Mouse (Mus musculus) layer of hippocampus, postnatal 10 days (tissue): ENCODE measurements around the gene Glod4. TPM values are rescaled to one million over a fixed set of nuclear protein-coding genes. Genes with fewer than 3 reads are reported as not detected.

Experiments used
- DNase-seq, 2 experiments: peaks; one replicate each; pipeline ENCODE4 v3.0.0; 2021; ENCODE audit warnings: low spot score in 2 of 2
- total RNA-seq, 2 experiments: library from RNA; stranded (reverse); gene quantifications; 2 replicates each; pipeline ENCODE4 v1.2.3; 2021

The Glod4 gene
- total RNA-seq, 2 experiments from 2014 or later = 48.6 to 66.6 TPM

- no peak for DNase-seq
These were observed 33.1 kb downstream of the Glod4 start for GRCm38 (mm10) chr11:76210228-76210985.

- DNase-seq = no peak
These were observed 36.7 kb downstream of the Glod4 start for GRCm38 (mm10) chr11:76206793-76207192.

- peak; percentile 79 to 89 for DNase-seq
These were observed 41.5 kb downstream of the Glod4 start for GRCm38 (mm10) chr11:76201761-76202674.

DNA sequence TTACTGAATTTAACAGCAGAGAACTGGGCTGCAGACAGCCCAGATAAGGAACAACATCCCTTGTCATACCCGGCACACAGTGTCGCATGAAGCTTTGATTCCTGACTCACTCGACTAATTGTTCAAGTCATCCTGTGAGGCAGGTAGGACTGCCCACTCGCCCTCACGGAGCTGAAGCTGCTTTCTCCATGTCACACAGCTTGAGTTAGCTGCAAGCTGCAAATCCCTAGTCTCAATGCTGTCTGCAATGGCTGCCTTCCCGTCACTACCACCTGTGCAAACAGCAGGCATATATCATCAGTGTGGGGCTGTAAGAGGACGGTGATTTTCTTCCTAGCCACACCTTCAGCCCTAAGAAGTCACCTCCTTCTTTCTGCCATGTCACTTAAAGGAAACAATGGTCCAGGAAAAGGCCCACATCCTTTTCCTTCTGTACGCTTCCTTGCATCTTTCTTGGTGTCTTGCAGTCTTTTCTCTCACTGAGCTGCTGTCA is 46.5 kb downstream of the Glod4 start:
- no peak for DNase-seq

DNA sequence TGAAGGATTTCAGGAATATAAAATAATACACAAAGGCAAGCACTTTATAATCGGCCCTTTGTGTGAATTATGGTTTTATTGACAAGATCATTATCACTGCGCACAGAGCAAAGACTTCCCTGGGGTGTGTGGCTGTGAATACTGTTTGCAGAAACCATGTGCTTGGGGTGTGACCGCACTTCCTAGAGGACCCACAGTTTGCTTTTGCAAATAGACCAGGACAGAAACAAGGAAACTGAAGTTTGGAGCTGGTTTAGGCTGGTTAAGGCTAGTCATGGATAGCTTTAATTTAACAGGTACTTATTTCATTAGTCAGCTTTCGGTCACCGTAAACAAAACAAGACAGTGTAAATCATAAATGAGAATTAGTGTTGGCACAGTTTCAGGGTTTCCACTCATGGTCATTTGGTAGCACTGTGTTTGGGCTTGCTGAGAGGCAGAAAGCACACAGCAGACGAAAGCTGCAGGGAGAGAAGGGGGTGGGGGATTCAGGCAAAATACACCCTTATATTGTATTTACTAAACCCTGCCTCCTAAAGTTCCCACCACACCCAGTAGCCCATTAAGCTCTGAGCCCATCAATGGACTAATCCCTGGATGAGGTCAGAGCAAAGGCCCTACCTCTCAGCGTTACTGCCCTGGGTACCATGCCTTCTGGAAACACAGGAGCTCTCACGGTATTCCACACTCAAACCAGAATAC is 47.1 kb downstream of the Glod4 start:
- no peak for DNase-seq

DNA sequence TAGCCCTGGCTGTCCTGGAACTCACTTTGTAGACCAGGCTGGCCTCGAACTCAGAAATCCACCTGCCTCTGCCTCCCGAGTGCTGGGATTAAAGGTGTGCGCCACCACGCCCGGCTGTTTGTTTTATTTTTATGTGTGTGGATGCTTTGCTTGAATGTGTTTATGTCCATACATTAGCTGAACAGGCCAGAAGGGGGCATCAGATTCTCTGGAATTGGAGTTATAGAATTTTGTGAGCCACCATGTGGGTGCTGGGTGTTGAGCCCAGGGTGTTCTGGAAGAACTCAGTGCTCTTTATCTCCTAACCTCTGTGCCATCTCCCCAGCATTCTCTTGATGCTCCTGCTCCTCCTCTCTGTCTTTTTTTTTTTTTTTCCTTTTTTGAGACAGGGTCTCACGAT is 56.6 kb downstream of the Glod4 start:
- no peak for DNase-seq

DNA sequence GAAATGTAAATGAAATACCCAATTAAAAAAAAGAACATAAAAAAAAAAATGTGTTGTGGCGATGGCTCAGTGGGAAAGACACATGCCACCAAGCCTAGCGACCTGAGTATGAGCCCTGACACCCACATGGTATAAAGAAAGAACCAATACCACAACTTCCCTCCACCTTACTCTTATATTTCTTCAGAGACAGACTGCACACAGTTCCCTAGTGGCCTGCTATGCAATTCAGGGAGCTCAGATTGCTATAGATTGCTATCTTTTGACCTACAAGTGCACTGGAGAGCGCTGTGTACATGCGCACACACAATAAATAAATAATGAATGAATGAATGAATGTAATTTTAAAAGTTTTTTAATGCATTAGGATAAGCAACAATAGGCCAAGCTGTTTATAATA is 59.8 kb downstream of the Glod4 start:
- no peak for DNase-seq

- DNase-seq = no peak
These were observed 63.4 kb downstream of the Glod4 start for GRCm38 (mm10) chr11:76180146-76180540.

DNA sequence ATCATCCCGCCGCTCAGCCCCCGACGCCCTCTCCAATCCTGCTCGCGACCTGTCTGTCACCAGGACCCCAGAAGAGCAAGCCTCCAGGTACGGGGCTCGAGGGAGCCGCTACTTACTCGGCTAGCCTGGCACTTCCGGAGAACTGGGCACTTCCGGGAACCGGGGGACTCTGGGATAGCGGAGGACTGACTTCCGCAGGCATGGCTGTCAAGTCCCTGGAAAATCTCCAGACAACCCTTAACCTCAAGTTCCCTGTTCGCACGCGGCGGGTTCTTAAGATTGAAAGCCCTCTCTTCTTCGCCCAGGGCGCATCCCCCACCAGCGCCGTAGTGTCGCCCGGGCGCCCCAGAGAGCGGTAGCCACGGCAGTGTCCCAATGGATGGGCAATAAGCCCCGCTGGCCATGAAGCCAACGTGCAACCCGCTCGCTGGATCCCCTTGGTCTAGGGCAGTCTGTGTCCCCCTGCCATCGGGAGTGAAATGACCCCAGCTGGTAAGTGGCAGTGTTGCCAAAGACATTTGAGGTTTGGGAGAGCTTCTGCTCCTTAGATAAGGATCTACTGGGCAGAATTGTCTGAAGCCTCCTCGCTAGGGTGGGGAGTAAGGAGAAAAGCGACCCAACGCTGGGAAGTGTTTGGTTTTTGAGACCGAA is 63.9 kb downstream of the Glod4 start, which contains the start of the genes Vps53 and Fam57a:
Vps53 (minus strand) TSS at position 153 of the 651 bp plus-strand sequence.
Fam57a (plus strand) TSS at position 177 of the 651 bp plus-strand sequence.
- DNase-seq = peak; percentile 84 to 87

DNA sequence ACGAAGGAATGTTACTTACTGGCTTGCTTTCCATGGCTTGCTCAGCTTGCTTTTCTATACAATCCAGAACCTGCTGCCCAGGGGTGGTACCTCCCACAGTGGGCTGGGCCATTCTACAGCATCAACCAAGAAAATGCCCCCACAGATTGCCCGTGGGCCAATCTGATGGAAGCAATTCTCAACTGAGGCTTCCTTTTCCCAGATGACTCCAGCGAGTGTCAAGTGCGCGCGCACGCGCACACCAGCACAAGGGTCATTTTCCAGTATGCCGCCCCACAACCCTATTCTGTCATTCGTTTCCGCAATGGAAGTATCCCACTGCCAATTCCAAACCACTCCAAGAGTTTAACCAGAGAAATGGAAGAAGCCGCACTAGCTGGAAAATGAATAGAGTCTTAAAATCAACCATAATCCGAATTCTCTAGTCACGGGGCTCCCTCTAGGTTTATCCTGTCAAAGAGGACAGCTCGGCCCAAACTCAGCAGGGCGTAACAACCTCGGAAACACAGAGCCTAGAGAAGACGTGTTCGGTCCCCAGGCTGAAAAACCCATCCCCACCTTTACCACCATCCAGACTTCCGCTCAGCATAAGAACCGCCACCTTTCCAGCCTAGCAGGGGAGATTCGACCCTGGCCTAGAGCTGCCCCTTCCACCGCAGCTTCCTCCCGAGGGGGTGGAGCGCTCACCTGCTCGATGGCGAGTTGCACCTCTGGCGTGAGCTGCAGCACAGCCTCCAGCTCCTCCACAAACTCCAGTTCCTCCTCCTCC is 64.6 kb downstream of the Glod4 start:
- peak; percentile 34 to 37 for DNase-seq

DNA sequence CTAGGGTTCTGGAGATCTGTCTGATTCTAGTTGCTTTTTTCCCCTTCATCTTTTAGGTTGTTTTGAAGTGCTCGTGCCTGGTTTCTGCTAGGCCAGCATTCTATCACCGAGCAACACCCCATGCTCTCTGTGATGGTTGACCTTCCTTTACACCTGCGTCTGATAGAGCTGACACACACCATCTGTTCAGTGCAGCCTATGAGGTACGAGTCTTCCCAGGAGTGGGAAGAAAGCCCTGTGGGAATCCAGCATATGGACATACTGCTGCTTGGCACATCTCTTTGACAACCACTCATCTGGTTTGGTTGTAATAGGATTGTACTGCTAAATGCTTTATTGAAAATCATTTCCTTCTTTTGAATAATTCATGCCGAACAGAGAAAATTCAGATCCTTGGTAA is 73.3 kb downstream of the Glod4 start:
- no peak for DNase-seq

DNA sequence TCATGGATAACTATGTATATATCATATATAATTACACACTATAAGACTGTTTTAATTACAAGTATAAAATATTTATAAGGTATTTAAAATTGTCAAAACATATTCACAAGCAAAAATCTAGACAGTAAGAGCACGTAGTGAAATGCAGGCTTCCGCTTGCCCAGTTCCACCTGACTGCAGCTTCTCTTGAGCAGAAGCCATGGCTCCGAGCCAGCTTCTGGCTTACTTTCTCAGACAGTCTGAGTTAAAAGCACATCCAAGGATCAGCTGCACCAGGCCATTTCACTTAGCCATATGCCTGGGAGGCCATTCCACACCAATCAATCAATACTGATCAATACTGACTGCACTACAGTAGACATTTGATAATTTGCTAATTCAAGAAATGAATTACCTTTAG is 74.5 kb downstream of the Glod4 start:
- DNase-seq = no peak

GRCm38 (mm10) chr11:76167079-76167765 is 76.3 kb downstream of the Glod4 start:
- DNase-seq = peak; percentile 82 to 85

- peak in 1 of 2 experiments; percentile 21 for DNase-seq
These were observed 76.9 kb downstream of the Glod4 start for GRCm38 (mm10) chr11:76166657-76167056.

DNA sequence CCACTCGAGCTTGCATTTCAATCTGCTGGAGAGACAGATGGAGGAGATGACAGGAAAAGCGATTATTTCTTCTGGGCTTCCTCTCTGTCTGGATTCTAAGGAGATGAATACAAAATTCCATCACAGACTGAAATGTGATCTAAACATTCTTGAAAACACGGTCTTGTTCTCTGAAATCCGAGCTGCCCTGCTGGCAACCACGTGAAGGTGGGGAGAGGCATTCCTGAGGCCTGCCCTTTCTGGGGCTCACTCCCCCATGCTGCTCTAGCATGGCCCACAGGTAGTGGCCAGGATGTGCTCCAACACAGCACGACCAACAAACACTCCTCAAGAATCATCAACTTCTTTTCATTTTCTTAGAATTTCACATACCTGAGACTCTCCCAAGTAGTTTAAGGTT is 83.3 kb downstream of the Glod4 start:
- no peak for DNase-seq

- DNase-seq = no peak
These were observed 85.2 kb downstream of the Glod4 start for GRCm38 (mm10) chr11:76158375-76158774.

- no peak for DNase-seq
These were observed 88.7 kb downstream of the Glod4 start for GRCm38 (mm10) chr11:76154861-76155260.

GRCm38 (mm10) chr11:76154200-76154599 is 89.3 kb downstream of the Glod4 start:
- no peak for DNase-seq

- DNase-seq = no peak
These were observed 90.1 kb downstream of the Glod4 start for GRCm38 (mm10) chr11:76153236-76153951.
